Mouse (Mus musculus) testis, adult 2 months (tissue): ENCODE data around the gene Tedc1.

Source experiments
- CTCF ChIP-seq: fragments of 200-500 bp; IDR thresholded peaks from 2 replicates; pipeline ENCODE4 v1.5.1; 2012; ENCODE audit warnings: low read depth, mild to moderate bottlenecking, inconsistent platforms, low read length, moderate library complexity; ENCODE audit not compliant: control insufficient read depth, insufficient read depth, insufficient replicate concordance
- POLR2A ChIP-seq: fragments of 200-500 bp; IDR thresholded peaks from 2 replicates; pipeline ENCODE4 v1.6.1; 2012; ENCODE audit warnings: low read depth, mild to moderate bottlenecking, inconsistent platforms, low read length, moderate library complexity; ENCODE audit not compliant: control insufficient read depth

GRCm38 (mm10) chr12:113108528-113109283 is 47.5 kb upstream of the Tedc1 start:
- no peak for TF ChIP-seq CTCF
- TF ChIP-seq POLR2A, result no peak
